Mouse (Mus musculus) layer of hippocampus, adult 9-11 months (tissue): ENCODE measurements around the gene Tmem259.
A peak's percentile ranks its signal among the peaks of the same experiment; 100 is the strongest.

ENCODE experiments used
- DNase-seq: peaks from one replicate; pipeline ENCODE4 v3.0.0; 2022

Tmem259 gene

DNA sequence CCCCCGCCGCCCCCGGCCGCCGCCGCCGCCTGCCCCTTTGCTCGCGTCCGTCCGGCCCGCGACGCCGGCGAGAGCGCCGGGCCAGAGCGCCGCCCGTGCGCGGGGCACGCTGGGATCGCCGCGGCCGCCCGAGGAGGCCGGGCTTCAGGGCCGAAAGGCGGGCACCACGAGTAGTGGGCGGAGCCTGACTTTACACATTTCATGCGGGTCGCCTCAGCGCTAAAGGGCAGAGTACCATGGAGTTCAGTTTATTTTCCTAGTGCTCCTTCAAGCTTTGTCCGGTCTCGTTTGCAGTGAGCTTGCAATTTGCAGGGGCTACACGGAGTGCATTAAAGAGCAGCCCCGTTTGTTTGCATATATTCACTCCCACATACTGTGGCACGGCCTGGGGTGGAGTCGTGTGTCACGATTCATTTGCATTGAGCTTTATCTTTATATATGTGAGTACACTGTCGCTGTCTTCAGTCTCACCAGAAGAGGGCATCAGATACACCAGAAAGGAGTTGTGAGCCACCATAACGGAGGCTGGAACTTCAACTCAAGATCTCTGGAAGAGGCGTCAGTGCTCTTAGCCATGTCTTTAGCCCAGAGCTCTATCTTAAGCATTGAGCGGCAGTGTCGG, at the start of gene Tmem259:
Tmem259 (minus strand) TSS at position 136 of the 622 bp plus-strand sequence.
- DNase-seq, result peak; percentile 85

DNA sequence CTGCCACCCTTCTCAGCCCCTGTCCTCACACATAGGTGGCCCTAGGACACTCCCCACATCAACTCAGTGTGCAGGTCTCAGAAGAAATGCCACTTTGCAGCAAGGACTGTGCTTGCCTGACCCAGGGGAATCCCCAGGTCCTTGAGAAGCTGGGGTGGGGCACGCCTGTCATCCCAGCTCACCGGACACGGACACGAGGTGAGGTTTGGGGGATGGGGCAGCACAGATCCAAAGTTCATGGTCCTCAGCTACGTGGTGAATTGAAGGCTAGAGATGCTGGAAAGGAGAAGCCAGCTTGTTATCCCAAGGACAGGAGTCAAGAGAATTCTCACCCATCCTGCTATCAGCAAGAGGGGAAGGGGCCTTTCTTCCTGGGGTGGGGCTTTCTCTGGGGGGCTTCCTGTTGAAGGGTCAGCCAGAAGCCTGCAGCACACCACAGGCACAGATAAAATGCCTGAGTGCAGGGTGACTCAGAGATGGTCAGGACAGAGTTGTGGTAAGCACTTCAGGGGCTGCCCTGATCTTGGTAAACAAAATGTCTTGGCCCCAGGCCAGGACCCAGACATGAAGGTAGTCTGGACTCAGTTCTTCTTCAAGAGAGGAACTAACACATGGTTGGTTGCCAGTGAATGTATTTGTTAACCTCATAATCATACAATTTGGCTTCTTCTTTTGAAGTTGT, 48.8 kb upstream of the Tmem259 start:
- DNase-seq, result peak; percentile 80

DNA sequence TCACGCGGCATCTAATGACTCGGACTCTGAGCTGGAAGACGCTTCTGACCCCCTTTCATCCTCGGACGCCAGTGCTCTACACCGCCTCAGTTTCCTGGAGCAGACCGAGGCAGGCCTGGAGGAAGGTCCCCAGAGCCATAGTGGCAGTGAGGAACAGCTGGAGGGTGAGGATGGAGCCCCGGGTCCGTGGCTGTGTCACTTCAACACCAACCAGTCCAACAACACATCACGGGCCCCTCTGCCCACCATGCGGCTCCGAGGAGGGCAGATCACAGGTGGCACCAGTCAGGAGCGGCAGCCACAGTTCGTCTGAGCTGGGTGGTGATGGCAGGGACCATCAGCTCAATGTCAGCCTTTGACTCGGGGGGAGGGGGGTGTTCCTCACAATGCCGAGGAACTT, 46.6 kb upstream of the Tmem259 start:
- DNase-seq, result no peak

DNA sequence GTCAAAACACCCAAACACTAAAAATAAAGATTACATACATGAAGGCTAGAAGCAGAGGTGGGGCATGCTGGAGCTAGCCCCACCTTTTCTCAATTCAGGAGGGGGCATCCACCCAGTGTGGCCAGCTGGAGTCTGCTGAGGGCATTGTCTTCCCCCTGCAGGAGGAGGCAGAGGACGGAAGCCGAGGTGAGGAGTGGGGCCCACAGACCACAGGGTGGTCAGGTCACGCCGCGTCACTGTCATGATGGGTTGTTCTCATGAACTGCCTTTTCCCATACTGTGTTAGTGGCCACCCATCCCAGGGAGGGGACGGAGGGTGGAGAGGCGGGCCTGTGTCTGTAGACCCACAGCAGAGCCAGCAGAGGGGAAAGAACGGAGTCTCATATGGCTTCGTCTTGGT, 46.1 kb upstream of the Tmem259 start:
- DNase-seq, result no peak

DNA sequence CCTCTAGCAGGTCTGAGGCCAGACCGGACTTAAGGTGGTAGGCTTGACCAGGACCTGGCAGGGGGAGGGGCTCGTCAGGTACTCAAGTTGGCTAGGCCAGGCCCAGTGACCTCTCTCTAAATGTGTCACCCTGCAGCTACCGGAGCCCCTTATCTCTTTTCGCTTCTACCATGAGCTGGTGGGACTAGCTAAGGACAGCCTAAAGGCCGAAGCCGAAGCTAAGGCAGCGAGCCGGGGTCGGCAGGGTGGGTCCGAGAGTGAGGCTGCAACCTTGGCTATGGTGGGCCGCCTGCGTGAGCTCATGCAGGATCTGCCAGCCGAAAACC, 44.4 kb upstream of the Tmem259 start:
- DNase-seq, result no peak

DNA sequence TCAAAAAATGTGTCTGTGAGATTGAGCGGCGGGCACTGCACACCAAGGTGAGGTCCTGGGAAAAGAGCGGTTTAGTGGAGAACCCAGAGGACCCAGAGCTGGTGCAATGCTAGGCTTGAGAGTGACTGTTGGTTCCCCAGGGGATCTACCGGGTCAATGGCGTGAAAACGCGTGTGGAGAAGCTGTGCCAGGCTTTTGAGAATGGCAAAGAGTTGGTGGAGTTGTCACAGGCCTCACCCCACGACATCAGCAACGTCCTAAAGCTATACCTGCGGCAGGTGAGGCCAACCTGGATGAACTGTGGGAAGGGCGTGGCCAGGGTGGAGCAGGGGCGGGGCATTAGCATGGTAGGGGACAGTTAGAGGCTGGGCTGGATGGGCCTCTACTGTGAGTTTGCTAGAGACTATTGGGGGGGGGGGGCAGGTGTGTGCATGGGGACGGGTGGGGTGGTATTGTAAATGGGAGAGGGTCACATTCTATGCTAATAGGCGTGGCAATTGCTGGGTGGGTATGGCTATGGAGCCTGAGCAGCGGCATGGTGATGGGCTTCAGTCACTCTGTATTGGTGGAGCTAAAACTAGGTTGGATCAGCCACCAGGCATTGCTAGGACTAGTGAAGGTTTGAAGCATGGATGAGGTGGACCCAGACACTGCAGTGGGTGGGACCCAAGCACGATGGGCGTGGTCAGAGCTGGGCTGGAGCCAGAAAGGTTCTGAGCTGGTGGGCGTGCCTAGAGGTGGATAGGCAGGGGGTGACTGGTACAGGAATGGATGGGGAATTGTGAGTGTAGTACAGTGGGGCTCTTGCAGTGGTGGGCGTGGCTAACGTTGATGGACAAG, 43.8 kb upstream of the Tmem259 start:
- DNase-seq, result no peak

DNA sequence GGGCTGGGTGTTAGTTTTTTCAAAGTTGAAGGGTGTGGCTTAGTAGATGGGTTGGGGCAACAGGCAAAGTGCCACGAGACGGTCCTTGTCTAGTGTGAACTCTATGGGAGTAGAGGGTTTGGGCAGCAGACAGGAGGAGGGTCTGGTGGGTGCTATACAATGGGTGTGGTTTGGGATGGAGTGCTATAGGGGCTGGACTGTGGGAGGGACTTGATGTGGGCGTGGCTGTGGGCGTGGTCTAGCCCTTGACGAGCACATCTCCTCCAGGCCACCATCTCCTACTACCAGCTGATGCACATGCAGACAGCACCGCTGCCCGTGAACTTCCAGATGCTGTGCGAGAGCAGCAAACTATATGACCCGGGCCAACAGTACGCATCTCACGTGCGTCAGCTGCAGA, 41.8 kb upstream of the Tmem259 start:
- no peak for DNase-seq

DNA sequence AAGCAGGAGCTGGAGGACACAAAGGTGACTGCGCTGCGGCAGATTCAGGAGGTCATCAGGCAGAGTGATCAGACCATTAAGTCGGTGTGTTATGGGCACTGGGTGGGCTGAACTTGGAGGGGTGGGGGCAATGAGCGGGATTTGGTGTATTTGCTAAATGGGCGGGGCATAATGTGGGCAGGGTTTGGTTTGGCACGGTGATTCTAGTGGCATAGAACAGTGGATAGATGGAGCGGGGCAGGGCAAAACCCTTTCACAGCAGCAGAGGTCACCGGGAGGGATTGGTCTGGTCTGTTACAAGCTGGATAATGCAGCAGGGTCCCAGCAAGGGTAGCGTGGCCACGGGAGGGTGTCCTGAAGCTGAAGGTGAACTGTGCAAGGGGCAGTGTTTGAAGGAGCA, 41.3 kb upstream of the Tmem259 start:
- DNase-seq, result no peak

DNA sequence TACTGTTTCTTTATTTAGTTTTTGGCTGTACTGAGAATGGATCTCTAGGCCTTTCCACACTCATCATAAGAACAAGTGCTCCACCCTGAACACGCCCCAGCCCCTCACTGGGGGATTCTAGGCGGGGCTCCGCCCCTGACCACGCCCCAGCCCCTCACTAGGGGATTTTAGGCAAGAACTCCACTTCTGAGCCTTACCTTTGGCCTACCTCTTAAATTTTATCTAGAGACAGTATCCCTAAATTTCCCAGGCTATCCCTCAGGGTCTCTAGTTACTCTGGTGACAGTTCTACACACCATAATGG, 40.9 kb upstream of the Tmem259 start:
- DNase-seq, result no peak

DNA sequence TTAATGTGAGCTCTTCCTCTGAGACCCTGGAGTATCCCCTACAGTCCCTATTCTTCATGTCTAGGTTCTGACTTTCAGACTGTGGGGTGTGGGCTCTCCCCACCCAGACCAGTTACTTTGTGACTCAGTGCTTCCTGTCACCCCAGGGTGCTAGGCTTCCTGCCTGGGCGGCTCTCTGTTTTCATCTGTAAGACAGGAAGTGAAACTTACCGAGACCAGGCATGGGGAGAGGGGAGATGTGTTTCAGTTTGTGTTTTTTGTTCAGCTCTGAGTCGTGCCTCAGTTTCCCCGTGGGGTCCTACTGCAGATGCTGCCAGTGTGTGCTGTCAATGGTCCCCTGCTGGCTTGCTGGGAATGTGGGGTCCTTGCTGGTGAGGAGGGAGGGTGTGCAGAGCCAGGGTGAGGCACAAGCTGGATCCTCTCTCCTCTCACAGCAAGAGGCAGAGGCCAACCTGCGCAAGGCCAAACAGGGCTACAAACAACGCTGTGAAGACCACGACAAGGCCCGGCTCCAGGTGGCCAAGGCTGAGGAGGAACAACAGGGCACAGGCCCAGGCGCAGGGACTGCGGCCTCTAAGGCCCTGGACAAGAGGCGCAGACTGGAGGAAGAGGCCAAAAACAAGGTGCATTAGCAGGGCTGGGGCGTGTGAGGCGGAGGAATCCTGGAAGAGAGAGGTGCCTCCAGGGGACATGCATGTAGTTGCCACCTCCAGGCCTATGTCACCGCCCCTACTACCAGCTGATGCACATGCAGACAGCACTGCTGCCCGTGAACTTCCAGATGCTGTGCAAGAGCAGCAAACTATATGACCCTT, 40.3 kb upstream of the Tmem259 start:
- DNase-seq, result peak; percentile 61

DNA sequence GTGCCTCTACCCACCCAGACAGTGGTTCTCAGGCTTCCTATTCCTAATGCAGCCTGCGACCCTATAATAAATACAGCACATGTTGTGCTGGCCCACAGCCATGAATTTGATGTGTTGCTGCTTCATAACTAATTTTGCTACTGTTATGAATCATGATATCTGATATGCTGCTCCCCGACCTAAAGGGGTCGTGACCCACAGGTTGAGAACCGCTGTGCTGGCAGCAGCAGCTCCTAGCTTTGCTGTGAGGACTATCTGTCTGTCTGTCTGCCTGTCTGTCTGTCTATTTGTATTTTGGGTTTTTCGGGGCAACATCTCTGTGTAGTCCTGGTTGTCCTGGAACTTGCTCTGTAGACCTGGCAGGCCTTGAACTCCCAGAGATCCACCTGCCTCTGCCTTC, 39.6 kb upstream of the Tmem259 start:
- no peak for DNase-seq

DNA sequence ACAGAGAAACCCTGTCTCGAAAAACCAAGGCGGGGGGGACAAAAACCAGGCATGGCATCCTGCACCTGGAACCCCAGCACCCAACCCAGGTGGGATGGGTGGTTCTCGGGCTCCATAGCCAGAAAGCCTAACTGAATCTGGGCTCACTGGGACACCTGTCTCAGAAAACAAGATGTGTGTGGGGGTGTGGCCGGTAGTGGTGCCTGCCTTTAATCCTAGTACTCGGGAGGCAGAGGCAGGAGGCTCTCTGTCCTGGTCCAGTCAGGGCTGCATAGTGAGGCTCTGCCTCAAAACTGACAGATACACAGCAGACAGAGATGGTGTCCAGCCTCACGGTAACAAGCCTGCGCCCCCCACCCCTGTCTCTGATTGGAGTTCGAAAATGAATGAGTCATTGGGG, 38.7 kb upstream of the Tmem259 start:
- DNase-seq, result no peak

DNA sequence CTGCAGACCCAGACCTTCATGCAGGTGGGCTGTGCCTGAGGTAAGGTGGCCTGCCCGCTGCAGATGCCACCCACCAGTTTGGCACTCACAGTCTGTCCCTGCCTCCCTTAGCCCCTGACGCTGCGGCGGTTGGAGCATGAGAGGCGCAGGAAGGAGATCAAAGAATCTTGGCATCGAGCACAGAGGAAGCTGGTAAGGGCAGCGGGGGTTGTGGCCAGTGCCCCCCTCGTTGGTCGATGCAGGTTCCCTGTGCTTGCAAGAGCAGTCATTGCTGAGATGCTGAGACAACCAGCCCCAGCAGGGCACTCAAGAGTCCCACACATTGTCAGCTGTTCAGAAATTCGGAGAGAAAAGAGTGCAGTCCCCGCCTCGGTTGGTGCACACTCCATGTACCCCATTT, 38.0 kb upstream of the Tmem259 start:
- no peak for DNase-seq

DNA sequence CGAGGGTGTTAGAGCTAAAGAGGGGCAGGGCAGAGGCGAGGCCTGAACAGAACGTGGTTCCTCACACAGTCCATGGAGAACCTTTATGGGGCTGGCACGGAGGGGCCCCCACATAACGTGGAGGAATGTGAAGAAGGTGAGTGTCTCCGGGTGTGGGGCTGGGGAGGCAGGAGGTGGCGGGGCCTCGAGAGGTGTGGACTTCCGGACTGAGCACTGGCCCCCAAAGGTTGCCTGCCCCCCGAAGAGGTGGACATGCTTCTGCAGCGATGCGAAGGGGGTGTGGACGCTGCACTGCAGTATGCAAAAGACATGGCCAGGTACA, 37.2 kb upstream of the Tmem259 start:
- no peak for DNase-seq

DNA sequence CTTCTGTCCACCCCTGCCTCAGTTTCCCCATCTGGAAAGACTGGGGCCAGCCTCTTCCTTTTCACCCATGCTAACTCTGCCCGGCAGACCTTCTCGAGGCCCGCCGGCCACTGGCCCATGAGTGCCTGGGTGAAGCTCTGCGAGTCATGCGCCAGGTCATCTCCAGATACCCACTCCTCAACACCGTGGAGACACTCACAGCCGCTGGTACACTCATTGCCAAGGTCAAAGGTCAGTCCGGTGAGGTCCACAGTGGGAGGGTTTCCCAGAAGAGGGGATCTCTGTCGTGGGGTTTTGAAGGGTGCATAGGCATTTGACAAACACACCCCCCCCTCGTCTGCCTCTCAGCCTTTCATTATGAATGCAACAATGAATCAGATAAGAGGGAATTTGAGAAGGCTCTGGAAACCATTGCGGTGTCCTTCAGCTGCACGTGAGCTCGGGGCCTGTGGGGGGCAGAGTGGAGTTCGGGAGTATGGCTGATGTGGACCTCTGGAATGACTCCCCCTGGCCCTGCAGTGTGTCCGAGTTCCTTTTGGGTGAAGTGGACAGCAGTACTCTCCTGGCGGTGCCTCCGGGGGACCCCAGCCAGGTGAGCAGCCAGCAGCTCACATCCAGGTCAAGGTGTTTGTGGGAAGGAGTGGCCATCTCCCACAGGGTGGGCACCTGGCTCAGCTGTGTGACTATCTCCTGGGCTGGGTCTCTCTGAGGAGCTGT, 36.6 kb upstream of the Tmem259 start:
- no peak for DNase-seq

DNA sequence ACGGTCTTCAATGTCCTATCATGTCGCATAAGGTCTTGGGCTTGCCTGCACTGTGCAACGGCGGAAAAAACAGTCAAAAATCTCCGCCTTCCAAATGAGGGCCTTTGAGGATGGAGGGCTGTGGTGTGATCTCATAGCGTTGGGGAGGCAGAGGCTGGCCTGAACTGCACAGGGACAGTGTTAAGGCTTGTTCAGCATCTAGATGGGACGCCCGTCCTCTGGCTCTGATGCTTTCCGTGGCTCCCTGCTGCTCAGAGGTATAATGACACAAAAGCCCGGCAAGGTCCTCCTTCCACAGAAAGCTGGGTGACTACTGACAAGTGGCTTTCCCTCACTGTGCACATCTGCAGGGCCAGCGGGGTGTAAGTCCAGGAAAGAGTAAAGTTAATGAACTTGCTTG, 36.1 kb upstream of the Tmem259 start:
- DNase-seq, result no peak

DNA sequence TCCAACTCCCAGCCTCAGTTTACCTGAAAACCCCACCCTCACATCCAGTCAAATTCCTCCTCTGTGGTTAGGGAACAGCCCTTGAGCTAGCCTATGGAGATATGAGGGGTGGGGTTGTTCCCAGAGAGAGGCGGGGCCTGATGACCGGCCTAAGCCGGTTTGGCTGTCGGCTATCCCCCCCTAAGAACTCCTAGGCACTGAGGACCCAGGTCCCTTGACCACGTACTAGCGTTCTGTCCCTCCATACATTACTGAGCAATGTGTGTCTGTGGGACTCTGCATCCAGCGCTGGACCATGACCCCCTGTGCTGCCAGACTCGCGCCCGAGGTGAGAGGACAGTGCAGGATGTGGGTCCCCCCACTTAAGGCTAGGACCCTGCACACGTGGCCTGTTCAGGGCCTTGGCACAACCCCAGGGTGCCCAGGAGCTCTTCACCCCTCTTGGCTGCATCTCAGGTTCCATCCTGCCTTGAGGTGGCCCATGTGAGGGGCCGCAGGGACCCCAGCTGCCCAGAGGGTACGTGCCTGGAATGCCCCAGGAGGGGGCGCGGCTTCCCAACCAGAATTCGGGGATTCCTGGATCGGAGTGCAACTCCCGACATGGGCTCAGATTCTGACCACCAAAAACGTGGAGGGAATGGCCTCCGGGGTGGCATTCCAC, 35.5 kb upstream of the Tmem259 start:
- DNase-seq, result no peak

DNA sequence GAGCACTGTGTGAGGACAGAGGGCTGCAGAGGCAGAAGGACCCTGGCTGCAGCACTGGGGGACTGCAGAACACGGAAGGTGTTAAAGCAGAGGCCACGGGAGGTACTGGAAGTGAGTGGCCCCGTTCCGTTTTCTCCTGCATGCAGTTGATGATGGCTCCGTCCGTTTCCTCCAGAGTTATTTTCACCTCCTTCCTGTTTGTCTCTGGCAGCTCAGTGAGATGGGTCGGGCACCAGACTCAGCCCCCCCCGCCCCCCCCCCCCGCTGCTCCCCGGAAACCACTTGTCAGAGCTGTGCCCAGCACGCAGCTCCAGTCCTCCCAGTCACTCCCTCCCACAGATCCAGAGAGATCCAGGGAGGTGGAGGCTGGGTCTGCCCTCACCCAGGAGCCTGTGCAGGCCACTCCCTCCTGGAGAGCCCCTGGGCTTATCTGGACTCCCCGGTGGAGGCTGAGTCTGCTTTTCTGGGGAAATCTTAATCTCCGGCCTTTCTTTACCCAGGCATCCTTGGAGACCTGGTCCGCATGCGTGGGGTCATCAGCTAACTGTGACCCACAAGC, 34.7 kb upstream of the Tmem259 start:
- DNase-seq, result peak; percentile 64

DNA sequence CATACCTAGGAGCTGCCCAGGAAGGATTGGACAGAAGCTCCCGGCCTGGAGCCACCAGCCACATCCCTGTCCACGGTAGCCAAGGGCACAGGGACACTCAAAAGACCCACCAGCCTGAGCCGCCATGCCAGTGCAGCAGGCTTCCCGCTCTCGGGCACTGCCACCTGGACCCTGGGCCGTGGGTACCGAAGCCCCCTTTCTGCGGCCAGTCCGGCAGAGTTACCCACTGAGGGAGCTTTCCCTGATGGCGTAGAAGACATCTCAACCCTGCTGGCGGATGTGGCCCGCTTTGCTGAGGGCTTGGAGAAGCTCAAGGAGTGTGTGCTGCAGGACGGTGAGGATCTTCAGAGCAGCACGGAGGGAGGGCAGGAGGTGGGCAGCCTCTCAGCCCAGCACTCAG, 33.6 kb upstream of the Tmem259 start:
- no peak for DNase-seq

DNA sequence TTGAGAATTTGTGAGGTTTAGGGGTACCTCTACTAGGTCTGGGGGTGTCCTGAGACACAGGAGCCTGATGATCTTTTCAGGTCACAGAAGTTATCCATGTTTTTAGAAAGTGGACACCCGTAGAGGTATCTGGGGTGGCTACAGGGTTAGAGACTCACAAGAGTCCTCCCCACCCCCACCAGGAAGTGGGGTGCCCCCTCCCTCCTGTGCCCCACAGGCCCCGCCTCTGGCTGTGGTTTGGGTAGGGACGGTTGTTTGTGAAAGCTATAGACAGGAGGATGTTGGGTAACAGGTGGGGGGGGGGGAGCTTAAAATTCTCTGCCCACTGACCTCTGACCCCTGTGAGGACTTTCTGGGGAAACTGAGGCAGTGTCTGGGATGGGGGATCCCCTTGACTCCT, 33.2 kb upstream of the Tmem259 start:
- peak; percentile 82 for DNase-seq

DNA sequence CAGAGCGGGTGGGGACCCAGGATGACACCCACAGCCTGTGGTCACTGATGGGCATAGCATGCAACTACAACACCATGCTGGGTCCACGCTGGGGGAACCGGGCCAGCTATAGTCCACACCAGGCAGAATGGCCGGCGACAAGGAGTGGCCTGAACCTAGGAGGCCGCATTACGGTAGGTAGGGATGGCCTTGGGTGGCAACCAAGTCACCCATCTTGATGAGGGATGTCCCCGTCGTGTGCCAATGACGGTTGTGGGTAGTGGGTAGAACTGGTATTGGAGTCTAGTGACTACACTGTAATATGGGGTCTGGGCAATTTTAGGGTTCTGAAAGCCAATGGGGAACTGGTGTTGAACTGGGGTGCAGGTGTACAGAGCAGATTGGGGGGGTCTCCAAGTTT, 32.8 kb upstream of the Tmem259 start:
- DNase-seq, result no peak

DNA sequence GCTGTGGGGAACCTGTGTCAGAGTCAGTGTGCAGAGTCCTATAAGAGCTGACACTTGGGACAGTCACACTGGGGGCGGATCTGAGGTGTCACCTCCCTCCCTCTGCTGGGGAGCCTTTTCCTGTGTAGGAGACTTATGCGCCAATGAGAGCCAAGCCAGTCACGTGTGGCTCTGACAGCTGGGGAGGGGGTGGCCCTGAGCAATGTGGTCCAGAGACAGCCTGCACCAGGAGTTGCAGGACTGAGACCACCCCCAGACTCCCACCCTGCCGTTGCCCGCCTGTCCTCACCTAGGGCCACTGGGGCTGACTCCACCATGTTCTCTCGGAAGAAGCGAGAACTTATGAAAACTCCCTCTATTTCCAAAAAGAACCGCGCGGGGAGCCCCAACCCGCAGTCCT, 32.4 kb upstream of the Tmem259 start, which contains the start of gene Arhgap45:
Arhgap45 (plus strand) TSS at position 143 of the 400 bp plus-strand sequence.
- peak; percentile 86 for DNase-seq
